Mouse (Mus musculus) 416B (cell line): ENCODE results near the gene Slc24a3.

ENCODE experiments used
- DNase-seq: peaks from one replicate; pipeline ENCODE4 v3.0.0; 2011; ENCODE audit warnings: low read depth

The Slc24a3 gene

GRCm38 (mm10) chr2:145197076-145197475 lies 29.5 kb downstream of the Slc24a3 start:
- DNase-seq = peak; percentile 96

- DNase-seq = no peak
These were observed 46.0 kb downstream of the Slc24a3 start for GRCm38 (mm10) chr2:145213587-145213986.

- peak; percentile 39 for DNase-seq
These were observed 46.7 kb downstream of the Slc24a3 start for GRCm38 (mm10) chr2:145214086-145214831.

GRCm38 (mm10) chr2:145216580-145216979 lies 49.0 kb downstream of the Slc24a3 start:
- DNase-seq = no peak

GRCm38 (mm10) chr2:145217422-145217821 lies 49.9 kb downstream of the Slc24a3 start:
- DNase-seq = no peak

GRCm38 (mm10) chr2:145219246-145219645 lies 51.7 kb downstream of the Slc24a3 start:
- DNase-seq = peak; percentile 76

GRCm38 (mm10) chr2:145223646-145224045 lies 56.1 kb downstream of the Slc24a3 start:
- DNase-seq = peak; percentile 79

GRCm38 (mm10) chr2:145225640-145226039 lies 58.1 kb downstream of the Slc24a3 start:
- DNase-seq = peak; percentile 91

- DNase-seq = peak; percentile 97
These were observed 58.5 kb downstream of the Slc24a3 start for GRCm38 (mm10) chr2:145226100-145226499.

- DNase-seq = no peak
These were observed 59.8 kb downstream of the Slc24a3 start for GRCm38 (mm10) chr2:145227351-145227750.

- no peak for DNase-seq
These were observed 65.4 kb downstream of the Slc24a3 start for GRCm38 (mm10) chr2:145232764-145233484.

GRCm38 (mm10) chr2:145233547-145234398 lies 66.2 kb downstream of the Slc24a3 start:
- peak; percentile 87 for DNase-seq

GRCm38 (mm10) chr2:145246384-145246783 lies 78.8 kb downstream of the Slc24a3 start:
- peak; percentile 79 for DNase-seq

GRCm38 (mm10) chr2:145248185-145248584 lies 80.6 kb downstream of the Slc24a3 start:
- DNase-seq = no peak

GRCm38 (mm10) chr2:145257332-145257731 lies 89.8 kb downstream of the Slc24a3 start:
- no peak for DNase-seq

GRCm38 (mm10) chr2:145257855-145258254 lies 90.3 kb downstream of the Slc24a3 start:
- no peak for DNase-seq

- DNase-seq = peak; percentile 41
These were observed 93.0 kb downstream of the Slc24a3 start for GRCm38 (mm10) chr2:145260574-145260973.

- DNase-seq = peak; percentile 88
These were observed 94.6 kb downstream of the Slc24a3 start for GRCm38 (mm10) chr2:145262153-145262552.

- DNase-seq = no peak
These were observed 99.2 kb downstream of the Slc24a3 start for GRCm38 (mm10) chr2:145266723-145267122.

- peak; percentile 70 for DNase-seq
These were observed 101.4 kb downstream of the Slc24a3 start for GRCm38 (mm10) chr2:145268971-145269370.

GRCm38 (mm10) chr2:145269410-145269809 lies 101.9 kb downstream of the Slc24a3 start:
- DNase-seq = peak; percentile 51

- DNase-seq = no peak
These were observed 106.6 kb downstream of the Slc24a3 start for GRCm38 (mm10) chr2:145274016-145274677.
